Mouse (Mus musculus) heart, embryonic 14.5 days (tissue): Measurements from ENCODE around the gene Foxd4. TPM values are rescaled to one million over a fixed set of nuclear protein-coding genes. Genes with fewer than 3 reads are reported as not detected.
"Not testable (repeated sequence)": the region's sequence is repeated elsewhere in the genome, so short reads cannot be mapped to it uniquely, and the experiment has no call there.

Experiments
- ATAC-seq: fragments of 200-750 bp; cut with Nextera tagmentation; 2 replicates; pipeline ENCODE4 v1.8.0; 2017; ENCODE audit warnings: low read depth, moderate TSS enrichment; ENCODE audit not compliant: insufficient number of reproducible peaks, insufficient read depth, low FRiP score
- H3K27ac ChIP-seq, 2 experiments: fragments of 200-500 bp in 1 of 2; fragments of 300-500 bp in 1 of 2; sonication (generic) in 1 of 2; replicated peaks in 1 of 2; 2 replicates each; pipeline ENCODE4 v1.5.1; 2012 to 2014; ENCODE audit warnings: low read depth in 2 of 2, low read length in 2 of 2, control low read depth in 1 of 2, mild to moderate bottlenecking in 1 of 2, mixed read lengths in 1 of 2; ENCODE audit not compliant: control insufficient read depth in 1 of 2, insufficient read depth in 1 of 2
- H3K27me3 ChIP-seq: fragments of 300-500 bp; sonication (generic); 2 replicates; pipeline ENCODE4 v1.6.1; 2014; ENCODE audit warnings: mild to moderate bottlenecking, low read length, control low read depth; ENCODE audit not compliant: control insufficient read depth, insufficient read depth
- H3K36me3 ChIP-seq: fragments of 300-500 bp; sonication (generic); 2 replicates; pipeline ENCODE4 v1.6.1; 2014; ENCODE audit warnings: mild to moderate bottlenecking, control low read depth, low read length, mixed read lengths; ENCODE audit not compliant: control insufficient read depth, insufficient read depth
- H3K4me1 ChIP-seq, 2 experiments: fragments of 200-500 bp in 1 of 2; fragments of 300-500 bp in 1 of 2; sonication (generic) in 1 of 2; 2 replicates each; pipeline ENCODE4 v1.6.1; 2012 to 2014; ENCODE audit warnings: low read length in 2 of 2, control low read depth in 1 of 2, mixed read lengths in 1 of 2; ENCODE audit not compliant: control insufficient read depth in 2 of 2, insufficient read depth in 2 of 2
- H3K4me2 ChIP-seq: fragments of 300-500 bp; sonication (generic); 2 replicates; pipeline ENCODE4 v1.6.1; 2014; ENCODE audit warnings: mild to moderate bottlenecking, low read length
- H3K4me3 ChIP-seq, 2 experiments: fragments of 200-500 bp in 1 of 2; fragments of 300-500 bp in 1 of 2; sonication (generic) in 1 of 2; 2 replicates each; pipeline ENCODE4 v1.5.1; 2012 to 2014; ENCODE audit warnings: low read length in 2 of 2, mild to moderate bottlenecking in 2 of 2, control low read depth in 1 of 2, low read depth in 1 of 2, moderate library complexity in 1 of 2; ENCODE audit not compliant: control insufficient read depth in 1 of 2, insufficient read depth in 1 of 2
- H3K9ac ChIP-seq: fragments of 300-500 bp; sonication (generic); 2 replicates; pipeline ENCODE4 v1.6.1; 2014; ENCODE audit warnings: mild to moderate bottlenecking, low read length
- H3K9me3 ChIP-seq: fragments of 300-500 bp; sonication (generic); 2 replicates; pipeline ENCODE4 v1.6.1; 2016; ENCODE audit warnings: low read length, control low read depth; ENCODE audit not compliant: control insufficient read depth
- WGBS: fragments of 180-500 bp; shearing (Covaris S2); extraction: QIAGEN DNeasy Blood & Tissue Kit; methylation state at CpG from one replicate; pipeline ENCODE4 v1.1.7; 2014; 5-methylcytosine and 5-hydroxymethylcytosine counted together
- polyA plus RNA-seq: library from polyadenylated mRNA; unstranded; fragments of >200 nt; fragmentation: Nextera tagmentation; extraction: Ambion mirVana; gene quantifications from 2 replicates; pipeline ENCODE4 v1.2.1, GENCODE M21; 2014

Gene Foxd4
- polyA plus RNA-seq, 1 experiment from 2014 or later, result not detected

GRCm38 (mm10) chr19:24897006-24897895 lies 3.7 kb downstream of the Foxd4 start:
- peak overlapping the region; percentile 60 for H3K4me2 ChIP-seq
- 2% methylated on average over 57 of the region's 57 CpGs for WGBS
- H3K4me1 ChIP-seq, result peaks cover 11 to 28% of the 10 kb centered on the region in 2 experiments
- no peak overlapping the region for H3K27ac ChIP-seq
- no peak overlapping the region for H3K9ac ChIP-seq
- peak overlapping the region; percentile 23 to 33 for H3K4me3 ChIP-seq
- peaks cover 62% of the 10 kb centered on the region for H3K27me3 ChIP-seq
- no peaks in the 10 kb centered on the region for H3K36me3 ChIP-seq
- no peaks in the 10 kb centered on the region for H3K9me3 ChIP-seq
- no peak for ATAC-seq

GRCm38 (mm10) chr19:24896536-24896935 lies 4.5 kb downstream of the Foxd4 start:
- Histone ChIP-seq H3K4me3 (no peak overlapping the region), H3K9ac (no peak overlapping the region), H3K36me3 (no peaks in the 10 kb centered on the region), H3K4me1 (peaks cover 11 to 28% of the 10 kb centered on the region in 2 experiments), H3K27me3 (peaks cover 55% of the 10 kb centered on the region), H3K4me2 (no peak overlapping the region), H3K27ac (no peak overlapping the region), H3K9me3 (no peaks in the 10 kb centered on the region)
- WGBS, result 18% methylated on average over 4 of the region's 4 CpGs
- ATAC-seq, result no peak

GRCm38 (mm10) chr19:24886888-24887287 lies 14.1 kb downstream of the Foxd4 start:
- no peak overlapping the region for H3K4me3 ChIP-seq
- no peaks in the 10 kb centered on the region for H3K9me3 ChIP-seq
- 64% methylated on average over 3 of the region's 3 CpGs for WGBS
- no peak for ATAC-seq
- no peaks in the 10 kb centered on the region for H3K36me3 ChIP-seq
- no peak overlapping the region for H3K9ac ChIP-seq
- peaks cover 3 to 6% of the 10 kb centered on the region in 2 experiments; a peak in 2 of 4 replicates for H3K4me1 ChIP-seq
- H3K27ac ChIP-seq, result no peak overlapping the region
- H3K4me2 ChIP-seq, result no peak overlapping the region
- peaks cover 3% of the 10 kb centered on the region; the same call in 1 of the 2 replicates for H3K27me3 ChIP-seq

- peak overlapping the region; percentile 17; the same call in 1 of the 2 replicates for H3K4me2 ChIP-seq
- peaks cover 3% of the 10 kb centered on the region; the same call in 1 of the 2 replicates for H3K27me3 ChIP-seq
- 5% methylated on average over 5 of the region's 5 CpGs for WGBS
- H3K4me3 ChIP-seq, result no peak overlapping the region
- ATAC-seq, result no peak
- no peaks in the 10 kb centered on the region for H3K36me3 ChIP-seq
- no peaks in the 10 kb centered on the region for H3K9me3 ChIP-seq
- H3K27ac ChIP-seq, result no peak overlapping the region
- H3K9ac ChIP-seq, result no peak overlapping the region
- H3K4me1 ChIP-seq, result peaks cover 3 to 6% of the 10 kb centered on the region in 2 experiments; a peak in 2 of 4 replicates
These were observed 15.5 kb downstream of the Foxd4 start for GRCm38 (mm10) chr19:24885504-24885903.

- no peak for ATAC-seq
- Histone ChIP-seq H3K27ac (no peak overlapping the region), H3K4me2 (no peak overlapping the region), H3K36me3 (no peaks in the 10 kb centered on the region), H3K4me1 (peaks cover 6% of the 10 kb centered on the region in 2 experiments; a peak in 2 of 4 replicates), H3K4me3 (no peak overlapping the region), H3K27me3 (0 out of 2 replicates have a peak, but pooled peaks cover 3% of the 10 kb centered on the region), H3K9ac (no peak overlapping the region), H3K9me3 (peaks cover 6% of the 10 kb centered on the region; the same call in 1 of the 2 replicates)
- 54% methylated on average over 4 of the region's 4 CpGs for WGBS
These were observed 19.8 kb downstream of the Foxd4 start for GRCm38 (mm10) chr19:24881237-24881636.

GRCm38 (mm10) chr19:24875129-24875870 lies 25.7 kb downstream of the Foxd4 start, which contains the start of gene Gm10053:
TSS of gene Gm10053 (plus strand) at chr19:24875686.
- H3K4me1 ChIP-seq, H3K9me3 ChIP-seq, H3K27me3 ChIP-seq, H3K9ac ChIP-seq, H3K27ac ChIP-seq, H3K4me2 ChIP-seq, H3K36me3 ChIP-seq, ATAC-seq, H3K4me3 ChIP-seq: not testable (repeated sequence)
- WGBS, result 70% methylated on average over 23 of the region's 26 CpGs

DNA sequence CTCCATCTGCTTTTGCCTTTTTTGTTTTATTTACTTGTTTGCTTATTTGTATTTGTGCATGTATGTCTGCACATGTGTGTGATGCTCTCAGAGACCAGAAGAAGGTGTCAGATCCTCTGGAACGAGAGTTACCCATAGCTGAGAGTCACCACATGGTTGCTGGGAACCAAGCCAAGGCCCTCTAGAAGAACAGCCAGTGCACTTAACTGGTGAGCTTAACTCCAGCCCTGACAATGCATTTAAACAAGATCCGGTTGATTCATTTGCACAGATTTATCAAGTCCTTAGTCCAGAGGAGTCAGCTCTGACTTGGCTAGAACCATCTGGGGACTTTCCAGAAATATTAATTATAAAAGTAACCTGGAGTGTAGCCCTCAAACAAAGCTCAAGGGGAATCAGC lies 27.1 kb downstream of the Foxd4 start:
- H3K27me3 ChIP-seq, result 0 out of 2 replicates have a peak, but pooled peaks cover 3% of the 10 kb centered on the region
- H3K4me2 ChIP-seq, result no peak overlapping the region
- peaks cover 6% of the 10 kb centered on the region; the same call in 1 of the 2 replicates for H3K9me3 ChIP-seq
- H3K9ac ChIP-seq, result no peak overlapping the region
- no peak overlapping the region for H3K4me3 ChIP-seq
- no peaks in the 10 kb centered on the region for H3K36me3 ChIP-seq
- peaks cover 0 to 3% of the 10 kb centered on the region in 2 experiments; a peak in 2 of 4 replicates for H3K4me1 ChIP-seq
- no peak for ATAC-seq
- no peak overlapping the region for H3K27ac ChIP-seq
- 22% methylated on average over 2 of the region's 2 CpGs for WGBS
